Mouse (Mus musculus): ENCODE measurements around the gene Nmnat3.
"Not testable (repeated sequence)": the region's sequence is repeated elsewhere in the genome, so short reads cannot be mapped to it uniquely, and the experiment has no call there.

The Nmnat3 gene

DNA sequence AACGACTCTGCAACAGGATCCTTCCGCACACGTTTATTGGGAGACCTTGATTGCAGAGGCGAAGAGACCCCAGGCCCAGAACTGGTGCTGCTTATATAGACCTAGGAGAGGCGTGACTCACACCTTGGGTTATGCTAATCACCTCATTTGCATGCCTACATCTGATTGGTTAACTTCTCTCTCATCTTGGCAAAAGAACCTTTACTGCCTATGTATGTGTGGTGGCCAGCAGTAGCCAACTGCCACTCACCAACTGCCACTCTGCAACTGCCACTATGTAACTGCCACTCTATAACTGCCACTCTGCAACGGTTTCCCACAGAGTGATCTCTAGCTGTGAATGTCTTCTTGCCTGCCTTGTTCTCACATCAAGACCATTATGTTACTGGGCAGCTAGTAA is at the start of gene Nmnat3:
Nmnat3 (plus strand) TSS at position 301 of the 400 bp plus-strand sequence.
- DNase-seq (ENCODE audit: low spot score in 2 of 2), result not testable (repeated sequence)

DNA sequence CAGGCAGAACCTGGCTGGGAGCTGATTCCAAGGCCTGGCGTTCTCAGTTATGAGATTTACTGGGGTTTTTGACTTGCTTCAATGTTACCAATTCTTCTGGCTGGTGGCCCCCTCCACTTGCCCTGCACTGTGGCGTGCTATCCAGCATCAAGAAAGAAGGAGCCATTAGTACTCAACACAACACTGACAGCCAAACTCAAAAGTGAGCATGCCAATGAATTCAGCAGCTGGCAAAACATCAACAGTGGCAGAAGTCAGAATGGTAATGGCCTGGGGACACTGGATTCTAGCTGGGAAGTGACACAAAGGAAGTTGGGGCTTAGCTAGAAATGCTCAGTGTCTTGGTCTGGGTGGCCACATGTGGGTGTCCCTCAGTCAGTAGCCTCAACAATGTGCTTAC is 43.8 kb upstream of the Nmnat3 start:
- DNase-seq (ENCODE audit: low spot score in 2 of 2), result no peak

DNA sequence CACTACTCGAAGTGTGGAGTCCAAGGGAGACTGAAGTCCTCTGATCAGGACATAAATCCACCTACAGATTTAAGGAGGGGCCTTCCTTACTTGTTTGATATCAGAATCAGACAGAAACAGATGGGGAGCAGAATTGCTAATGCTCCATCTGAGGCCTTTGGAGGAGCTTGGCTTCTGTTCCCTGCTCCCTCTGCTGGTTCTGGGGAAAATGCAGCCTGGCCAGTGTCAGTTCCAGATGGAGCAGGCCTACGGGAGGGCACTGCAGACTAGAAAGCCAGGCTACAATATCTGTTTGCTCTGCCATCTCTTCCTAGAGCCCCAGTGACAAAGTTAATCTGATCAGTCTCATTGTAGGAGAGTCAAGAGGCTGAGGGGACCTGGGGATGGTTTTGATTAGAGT is 43.0 kb upstream of the Nmnat3 start:
- DNase-seq (ENCODE audit: low spot score in 2 of 2), result no peak

DNA sequence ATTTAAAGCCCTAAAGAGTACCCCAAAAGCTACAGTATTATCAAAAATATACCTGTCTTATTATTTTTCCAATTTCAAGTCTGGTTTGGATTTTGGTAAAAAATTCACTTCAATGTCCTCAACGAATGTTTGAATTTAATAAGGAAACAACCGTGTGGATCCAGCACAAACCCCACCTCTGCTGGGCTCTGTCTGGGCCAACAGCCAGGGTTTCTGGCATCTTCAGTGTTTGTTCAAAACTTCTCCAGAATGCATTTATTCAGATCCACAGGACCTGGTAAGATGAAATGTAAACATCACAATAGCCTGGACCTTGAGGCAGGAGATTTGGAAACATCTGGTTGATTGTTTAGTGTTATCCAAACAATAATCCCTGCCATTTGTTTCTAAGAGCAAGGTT is 42.0 kb upstream of the Nmnat3 start:
- no peak for DNase-seq (ENCODE audit: low spot score in 2 of 2)

DNA sequence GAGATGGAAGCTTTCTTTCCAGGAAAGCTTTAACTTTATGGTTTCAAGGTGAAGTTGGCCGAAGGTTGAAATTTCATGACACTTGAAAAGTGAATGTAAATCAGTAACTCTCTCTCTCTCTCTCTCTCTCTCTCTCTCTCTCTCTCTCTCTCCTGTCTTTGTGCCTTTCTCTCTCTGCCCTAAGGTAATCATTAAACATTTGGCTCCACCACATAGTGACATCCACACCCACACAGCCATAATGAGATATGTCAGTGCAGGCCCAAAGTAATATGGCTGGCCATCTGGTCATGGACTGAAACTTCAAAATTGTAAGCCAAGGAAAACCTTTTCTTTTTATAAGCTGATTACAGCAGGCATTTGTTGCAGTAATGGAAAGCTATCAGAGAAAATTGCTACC is 40.9 kb upstream of the Nmnat3 start:
- no peak for DNase-seq (ENCODE audit: low spot score in 2 of 2)

DNA sequence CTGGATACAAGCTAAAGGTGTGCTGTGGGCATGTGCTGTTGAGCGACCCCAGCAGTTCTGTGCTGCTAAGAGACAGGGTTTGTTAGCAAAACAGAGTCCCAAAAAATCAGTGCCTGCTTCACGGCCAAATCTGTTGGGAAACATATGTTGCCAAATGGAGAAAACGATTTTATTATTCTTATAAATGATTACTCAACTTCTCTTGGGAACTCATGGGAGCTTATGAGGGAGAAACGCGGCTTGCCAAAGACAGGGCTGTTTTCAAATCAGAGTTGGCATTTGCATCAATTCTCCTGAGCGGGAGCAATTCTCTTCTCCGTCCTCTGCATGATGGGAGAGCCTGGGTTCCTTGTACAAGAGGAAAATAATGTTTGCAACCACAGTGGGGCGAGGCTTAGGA is 27.0 kb upstream of the Nmnat3 start:
- no peak for DNase-seq (ENCODE audit: low spot score in 2 of 2)

DNA sequence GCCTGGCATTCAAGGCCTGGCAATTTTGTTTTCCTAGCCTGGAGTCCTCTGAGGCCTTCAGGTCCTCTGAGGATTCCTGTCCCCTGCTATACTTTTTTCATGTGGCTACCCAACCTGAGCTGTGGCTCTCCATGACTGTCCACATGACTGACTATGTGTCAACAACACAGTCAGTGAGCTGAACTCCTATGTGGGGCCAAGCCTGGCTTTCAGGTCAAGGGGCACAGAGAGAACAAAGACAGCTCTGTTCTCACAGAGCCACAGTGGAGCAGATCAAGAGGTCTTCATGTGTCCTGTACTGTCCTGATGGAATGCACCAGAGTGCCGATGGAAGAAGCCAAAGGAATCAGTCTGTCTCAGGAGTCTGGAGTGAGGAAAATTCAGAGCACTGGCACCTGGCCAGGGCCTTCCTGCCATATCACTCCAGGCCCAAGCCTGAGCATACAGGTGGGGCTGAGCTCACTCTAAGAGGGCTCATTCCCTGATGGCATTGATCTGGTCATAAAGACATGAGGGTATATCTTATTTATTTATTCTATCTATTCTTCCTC is 25.7 kb upstream of the Nmnat3 start:
- no peak for DNase-seq (ENCODE audit: low spot score in 2 of 2)

DNA sequence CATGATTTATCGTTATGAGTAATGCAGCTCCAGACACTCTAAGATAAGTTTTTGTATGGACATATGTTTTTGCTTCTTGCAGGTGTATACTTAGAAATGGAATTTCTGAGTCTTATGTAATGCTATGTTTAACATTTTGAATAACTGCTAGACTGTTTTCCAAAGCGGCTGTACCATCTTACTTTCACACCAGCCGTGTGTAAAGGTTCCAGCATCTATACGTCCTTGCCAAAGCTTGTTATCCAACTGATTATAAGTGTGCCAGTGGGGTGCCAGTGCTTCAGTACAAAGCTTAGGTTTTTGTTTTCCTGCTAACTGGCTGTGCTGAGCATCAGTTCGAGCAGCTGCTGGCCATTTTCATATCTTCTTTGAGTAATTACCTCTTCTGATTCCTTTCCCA is 22.3 kb upstream of the Nmnat3 start:
- no peak for DNase-seq (ENCODE audit: low spot score in 2 of 2)

DNA sequence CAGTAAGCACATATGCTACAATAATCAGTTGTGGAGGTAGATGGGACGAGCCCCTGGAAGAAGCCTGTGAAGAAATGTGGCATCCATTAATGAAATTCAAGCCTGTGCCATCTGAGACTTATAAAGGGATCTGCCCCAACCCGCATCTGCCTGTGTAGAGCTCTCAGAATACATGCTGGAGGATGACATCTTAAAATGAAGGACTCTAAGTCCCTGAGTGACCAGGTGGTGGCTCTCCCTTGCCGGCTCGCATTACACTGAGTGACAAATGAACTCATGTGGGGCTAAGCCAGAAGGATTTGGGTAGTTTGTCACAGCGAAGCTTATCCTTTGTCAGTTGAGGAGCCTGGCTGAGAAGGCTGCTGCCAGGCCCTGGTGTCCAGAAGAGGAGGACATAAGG is 14.5 kb upstream of the Nmnat3 start:
- DNase-seq (ENCODE audit: low spot score in 2 of 2), result no peak

DNA sequence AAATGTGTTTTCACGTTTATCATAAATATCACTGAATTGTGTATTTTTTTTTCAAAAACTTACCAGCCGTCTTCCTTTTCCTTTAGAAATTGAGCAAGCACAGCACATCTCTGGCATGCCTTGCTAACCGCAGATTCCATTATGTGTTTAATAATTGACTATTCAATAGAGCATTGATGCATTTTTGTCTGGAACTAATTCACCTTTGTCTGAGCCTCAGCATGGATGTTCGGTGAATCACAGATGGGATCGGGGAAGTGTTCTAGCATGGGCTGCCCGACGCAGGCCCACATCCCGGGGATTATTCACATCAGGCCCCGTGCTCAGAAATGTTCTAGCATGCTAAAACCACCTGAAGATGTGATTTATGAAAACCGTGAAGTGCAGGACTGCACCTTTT is 12.2 kb upstream of the Nmnat3 start:
- DNase-seq (ENCODE audit: low spot score in 2 of 2), result no peak

DNA sequence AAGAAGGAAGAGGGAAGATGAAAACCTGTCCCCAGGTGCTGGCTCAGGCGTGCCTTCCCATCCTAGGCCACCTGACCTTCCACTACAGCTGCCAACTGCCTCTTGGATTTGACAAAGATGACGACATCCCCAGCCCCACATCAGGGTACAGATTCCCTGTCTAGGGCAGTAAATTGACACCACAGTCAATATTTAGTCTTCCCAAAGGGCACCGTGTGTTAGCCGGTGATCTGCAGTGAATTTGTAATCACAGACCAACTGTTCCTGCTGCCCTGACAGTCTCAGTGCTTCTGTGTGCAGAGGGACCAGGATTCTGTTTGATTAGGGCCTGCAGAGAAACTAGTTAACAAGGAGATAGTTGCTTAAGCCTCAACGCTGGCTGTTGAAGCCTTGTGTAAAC is 7.1 kb upstream of the Nmnat3 start:
- DNase-seq (ENCODE audit: low spot score in 2 of 2), result no peak

DNA sequence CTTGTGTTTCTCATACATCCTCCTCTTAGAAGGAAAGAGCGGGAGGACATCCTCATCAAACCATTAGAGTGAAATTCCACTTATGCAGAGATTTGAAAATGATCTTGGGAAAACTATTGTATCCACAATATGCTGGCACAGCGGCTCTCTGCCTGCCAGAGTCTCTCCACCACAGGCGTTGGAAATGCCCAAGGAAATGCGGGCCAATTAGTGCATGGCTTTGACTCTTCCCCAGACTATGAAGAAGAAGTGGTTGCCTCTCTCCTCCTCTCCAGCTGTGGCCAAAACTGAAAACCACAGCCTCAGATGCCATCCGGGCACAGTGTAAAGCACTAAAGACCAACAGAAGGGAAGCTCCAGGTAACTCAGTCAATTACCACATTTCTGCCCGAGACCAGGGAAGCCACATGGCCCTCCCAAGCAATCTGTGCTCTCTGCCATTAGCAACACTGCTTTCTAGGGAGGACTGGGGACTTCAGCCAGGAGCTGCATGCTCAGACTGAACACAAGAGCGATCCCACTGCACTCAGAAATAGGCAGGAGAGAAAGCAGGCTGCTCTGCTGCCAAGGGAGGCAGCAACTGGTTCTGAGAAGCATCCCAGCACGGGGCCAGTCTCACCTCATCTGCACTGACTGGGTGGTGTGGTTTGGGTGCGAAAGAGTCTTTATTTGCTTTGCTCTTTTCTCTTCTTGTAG is 1.5 kb upstream of the Nmnat3 start:
- no peak for DNase-seq (ENCODE audit: low spot score in 2 of 2)

DNA sequence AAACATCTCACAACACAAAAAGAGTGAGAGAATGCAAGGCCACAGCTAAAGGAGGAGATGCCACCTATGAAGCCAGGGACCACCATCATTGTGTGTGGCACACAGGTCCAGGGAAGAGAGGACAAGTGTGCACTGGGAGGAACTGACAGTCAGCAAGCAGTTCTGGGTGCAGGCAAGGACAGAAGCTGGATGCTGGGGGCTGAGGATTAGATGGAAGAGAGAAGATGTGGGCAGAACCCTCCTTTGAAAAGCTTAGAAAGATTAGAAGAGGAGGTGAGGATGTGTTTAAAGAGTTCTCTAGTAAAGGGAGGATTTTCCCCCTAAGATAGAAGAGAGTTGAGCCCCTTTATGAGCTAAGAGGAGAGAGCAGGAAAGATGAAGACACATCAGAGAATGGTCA is 2.4 kb downstream of the Nmnat3 start:
- no peak for DNase-seq (ENCODE audit: low spot score in 2 of 2)

DNA sequence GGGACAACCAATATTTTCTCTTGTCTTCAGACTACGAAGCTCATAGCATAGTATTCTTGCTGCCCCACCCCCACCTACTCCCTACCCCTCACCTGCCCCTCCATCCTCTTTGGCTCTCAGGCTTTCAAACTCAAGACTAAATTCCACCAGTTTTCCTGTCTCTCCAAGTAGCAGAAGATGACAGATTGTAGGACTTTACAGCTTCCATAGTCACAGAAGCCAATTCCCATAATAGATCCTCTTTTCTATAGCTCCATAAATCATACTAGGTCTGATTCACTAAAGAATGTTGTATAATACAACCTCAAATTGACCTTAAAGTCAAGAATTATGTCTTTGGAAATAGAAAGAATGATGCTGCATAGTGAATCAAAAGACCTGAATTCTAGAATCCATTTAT is 3.4 kb downstream of the Nmnat3 start:
- DNase-seq (ENCODE audit: low spot score in 2 of 2), result no peak

DNA sequence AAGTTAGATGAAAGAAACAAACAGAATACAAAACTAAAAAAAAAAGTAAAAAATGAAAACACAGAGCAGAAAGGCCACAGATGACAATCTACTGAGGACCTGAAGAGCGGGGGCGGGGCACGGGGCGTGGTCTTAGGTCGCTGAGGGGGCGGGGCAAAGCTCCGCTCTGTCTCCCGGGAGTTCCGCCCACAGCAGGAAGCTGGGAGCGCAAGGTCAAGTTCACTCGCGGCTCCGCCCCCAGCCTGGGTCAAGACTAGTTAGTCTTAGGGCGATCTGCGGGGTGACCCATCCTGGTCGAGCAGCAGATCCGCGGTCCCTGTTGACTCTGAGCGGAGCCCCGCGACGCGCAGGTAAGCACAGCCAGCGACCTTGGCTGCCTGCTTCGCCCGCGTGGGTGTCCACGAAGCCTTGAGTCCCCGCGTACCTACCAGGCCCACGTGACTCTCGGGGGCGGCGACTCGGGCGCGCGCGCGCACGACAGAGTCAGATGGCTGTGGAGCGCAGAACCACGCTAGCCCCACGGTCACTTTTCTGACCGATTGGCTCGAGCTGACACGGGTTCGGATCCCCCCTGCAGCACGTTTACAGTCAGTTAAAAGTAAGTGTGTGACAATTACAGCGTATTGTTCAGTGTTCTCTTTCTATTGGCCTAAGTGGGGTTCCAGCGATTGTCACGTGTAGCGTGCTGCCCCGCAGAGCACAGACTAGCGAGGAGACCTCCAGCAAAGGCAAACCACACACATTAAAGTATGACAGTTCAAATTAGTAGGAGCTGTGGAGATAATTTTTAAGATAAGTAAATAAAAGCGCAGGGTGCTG is 9.4 kb downstream of the Nmnat3 start:
- DNase-seq (ENCODE audit: low spot score in 2 of 2), result peak; percentile 95 to 96

DNA sequence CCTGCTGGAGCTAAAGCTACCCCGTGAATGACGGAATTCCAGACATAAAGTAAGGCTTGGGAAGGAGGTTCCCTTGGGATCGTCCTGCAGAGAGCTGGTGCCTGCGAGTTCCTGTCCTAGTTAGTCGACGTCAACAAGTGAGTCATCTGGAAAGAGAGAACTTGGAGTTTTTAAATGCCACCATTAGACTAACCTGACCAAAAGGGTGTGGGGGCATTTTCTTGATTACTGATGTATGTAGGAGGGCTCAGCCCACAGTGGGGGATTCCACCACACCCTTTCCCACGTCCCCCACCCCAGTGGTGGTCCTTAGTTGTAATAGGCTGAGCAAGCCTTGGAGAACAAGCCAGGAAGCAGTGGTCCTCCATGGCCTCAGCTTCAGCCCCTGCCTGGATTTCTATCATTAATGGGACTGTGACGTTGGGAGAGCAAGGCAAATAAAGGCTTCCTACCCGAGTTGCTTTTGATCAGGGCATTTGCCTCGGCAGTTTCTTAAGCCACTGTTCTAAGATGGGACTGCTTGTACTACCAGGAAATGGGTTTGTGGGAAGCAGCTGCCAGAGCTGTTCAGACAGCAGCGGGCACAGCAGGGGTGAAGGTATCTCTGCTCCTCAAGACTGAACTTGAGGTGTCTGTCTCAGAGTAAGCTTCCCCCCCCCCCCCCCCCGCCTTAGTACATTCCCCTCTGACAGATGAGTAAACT is 10.2 kb downstream of the Nmnat3 start:
- peak; percentile 54 to 63 for DNase-seq (ENCODE audit: low spot score in 2 of 2)

DNA sequence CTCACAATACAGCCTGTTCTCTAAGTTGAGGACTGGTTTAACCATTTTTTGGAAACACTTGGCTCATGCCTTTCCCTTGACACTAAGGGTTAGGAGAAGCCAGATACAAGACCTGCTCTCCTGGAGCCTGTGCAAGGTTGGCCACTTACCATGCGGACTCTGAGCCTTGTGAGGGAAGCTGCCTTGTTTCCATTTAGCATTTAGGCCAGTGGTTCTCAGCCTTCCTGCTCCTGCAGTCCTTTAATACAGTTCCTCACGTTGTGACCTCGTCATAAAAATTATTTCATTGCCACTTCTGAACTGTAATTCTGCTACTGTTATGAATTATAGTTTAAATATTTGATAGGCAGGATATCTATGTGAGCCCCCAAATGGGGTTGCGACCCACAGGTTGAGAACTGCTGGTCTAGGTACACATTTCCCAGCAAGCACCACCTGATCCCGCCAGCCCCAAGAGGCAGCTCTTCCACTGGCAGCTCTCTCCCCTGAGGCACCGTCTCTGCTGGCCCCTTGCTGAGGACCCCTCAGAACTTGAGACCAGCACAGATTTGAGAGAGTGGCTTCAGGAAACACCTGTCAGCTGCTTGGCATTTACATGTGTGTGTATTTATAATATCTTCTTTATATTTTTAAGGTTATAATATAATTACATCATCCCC is 10.8 kb downstream of the Nmnat3 start:
- peak; percentile 49 to 61 for DNase-seq (ENCODE audit: low spot score in 2 of 2)

DNA sequence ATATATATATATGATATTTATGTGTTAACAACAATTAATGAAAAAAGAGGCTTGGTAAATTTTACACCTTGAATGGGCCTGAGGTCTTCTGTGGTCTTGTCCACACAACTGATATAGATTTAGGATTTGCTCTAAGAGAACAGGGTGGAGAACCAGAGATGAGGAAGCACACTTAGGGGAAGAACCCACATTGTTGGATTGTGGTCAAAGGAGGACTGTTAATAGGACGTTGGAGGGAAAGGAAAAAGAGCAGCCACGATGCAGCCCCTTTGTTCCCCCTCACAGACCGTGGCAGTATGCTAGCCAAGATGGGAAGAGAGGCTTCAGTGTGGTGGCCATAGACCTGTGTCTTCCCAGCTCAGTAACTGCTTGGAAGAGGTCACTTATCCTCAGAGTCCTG is 11.5 kb downstream of the Nmnat3 start:
- no peak for DNase-seq (ENCODE audit: low spot score in 2 of 2)

DNA sequence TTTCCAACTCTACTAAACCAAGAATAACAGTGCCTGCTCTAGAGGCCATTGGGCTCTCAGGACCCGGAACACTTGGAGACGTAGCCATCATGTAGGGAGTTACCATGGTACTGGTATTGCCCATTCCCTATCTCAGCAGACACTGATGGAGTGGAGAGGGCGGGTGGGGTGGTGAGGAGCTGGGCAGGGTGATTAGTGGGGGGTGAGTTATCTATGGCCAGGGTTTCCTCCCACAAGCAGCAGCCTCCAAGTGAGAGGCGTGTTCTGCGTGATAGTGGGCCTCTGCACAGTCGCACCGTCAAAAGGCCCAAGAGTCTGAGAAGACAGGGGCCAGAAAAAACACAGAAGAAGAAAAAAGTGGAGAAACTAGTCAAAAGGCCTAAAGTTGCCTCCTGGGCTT is 12.0 kb downstream of the Nmnat3 start:
- DNase-seq (ENCODE audit: low spot score in 2 of 2), result peak; percentile 71 to 78

DNA sequence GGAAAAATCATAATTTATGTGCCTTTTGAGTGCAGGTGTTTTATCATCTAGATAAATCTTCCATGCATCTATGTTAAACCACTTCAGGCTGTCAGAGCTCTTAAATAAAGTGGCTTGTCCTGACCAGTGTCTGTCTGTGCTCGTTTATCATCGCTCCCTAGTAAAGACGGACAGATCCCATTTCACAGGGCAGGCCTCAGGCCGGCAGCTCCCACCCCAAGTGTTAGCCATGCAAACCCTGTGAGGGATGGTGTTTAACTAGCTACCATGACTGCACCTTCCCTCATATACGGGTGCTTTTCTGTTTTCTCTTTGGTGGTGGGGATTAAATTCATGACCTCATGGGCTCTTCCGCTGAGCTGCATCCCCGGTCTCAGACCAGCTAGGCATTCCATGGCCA is 13.3 kb downstream of the Nmnat3 start:
- DNase-seq (ENCODE audit: low spot score in 2 of 2), result no peak

DNA sequence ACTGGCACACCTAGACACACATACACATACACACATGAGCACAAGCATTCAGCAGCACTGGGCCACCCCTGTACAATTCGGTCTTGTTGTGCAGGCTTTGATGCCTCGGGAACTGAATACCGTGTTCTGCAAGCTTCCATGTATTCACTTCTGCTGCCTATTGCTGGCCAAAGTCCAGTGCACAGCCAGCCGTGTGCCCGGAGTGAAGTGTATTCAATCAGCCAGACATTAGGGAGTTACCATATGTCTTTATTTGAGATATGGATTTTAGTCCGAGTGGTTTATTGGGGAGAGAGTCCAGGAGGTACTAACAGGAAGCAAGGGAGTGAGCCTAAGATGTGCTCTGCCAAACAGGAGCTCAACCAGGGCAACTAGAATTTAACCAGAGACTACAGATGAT is 19.8 kb downstream of the Nmnat3 start:
- no peak for DNase-seq (ENCODE audit: low spot score in 2 of 2)
